Mouse (Mus musculus) MEL (cell line): Measurements from ENCODE around the gene Arcn1. TPM values are rescaled to one million over a fixed set of nuclear protein-coding genes. Genes with fewer than 3 reads are reported as not detected.

Experiments used
- DNase-seq: peaks from one replicate; pipeline ENCODE4 v3.0.0; 2011; ENCODE audit warnings: low read depth, low spot score
- H3K27ac ChIP-seq: 2 replicates; pipeline ENCODE4 v1.5.1; 2012; ENCODE audit warnings: low read depth, mild to moderate bottlenecking, control low read depth, low read length, moderate library complexity; ENCODE audit not compliant: control insufficient read depth
- H3K27me3 ChIP-seq, 2 experiments: fragments of 150-350 bp in 1 of 2; sonication (generic) in 1 of 2; 2 replicates each; pipeline ENCODE4 v1.6.1; 2012; ENCODE audit warnings: low read length in 2 of 2, mild to moderate bottlenecking in 2 of 2, improper control_type of control experiment in 1 of 2, moderate library complexity in 1 of 2; ENCODE audit not compliant: insufficient read depth in 2 of 2, control insufficient read depth in 1 of 2
- H3K36me3 ChIP-seq, 2 experiments: 2 replicates each; pipeline ENCODE4 v1.6.1; 2012 to 2014; ENCODE audit warnings: low read length in 2 of 2, improper control_type of control experiment in 1 of 2, inconsistent platforms in 1 of 2, mild to moderate bottlenecking in 1 of 2; ENCODE audit not compliant: insufficient read depth in 2 of 2, control insufficient read depth in 1 of 2
- H3K4me1 ChIP-seq, 2 experiments: fragments of 150-350 bp in 1 of 2; sonication (generic) in 1 of 2; 2 replicates each; pipeline ENCODE4 v1.6.1; 2012; ENCODE audit warnings: low read length in 2 of 2, improper control_type of control experiment in 1 of 2, mild to moderate bottlenecking in 1 of 2; ENCODE audit not compliant: insufficient read depth in 2 of 2, control insufficient read depth in 1 of 2
- H3K4me3 ChIP-seq, 2 experiments: fragments of 150-350 bp in 1 of 2; sonication (generic) in 1 of 2; 2 replicates each; pipeline ENCODE4 v1.5.1; 2012; ENCODE audit warnings: low read depth in 2 of 2, low read length in 2 of 2, mild to moderate bottlenecking in 2 of 2, moderate library complexity in 2 of 2, control low read depth in 1 of 2, improper control_type of control experiment in 1 of 2; ENCODE audit not compliant: control insufficient read depth in 1 of 2, insufficient read depth in 1 of 2
- H3K79me2 ChIP-seq: 2 replicates; pipeline ENCODE4 v1.6.1; 2012; ENCODE audit warnings: mild to moderate bottlenecking, low read length, moderate library complexity; ENCODE audit not compliant: control insufficient read depth, poor library complexity, insufficient read depth
- H3K9ac ChIP-seq: 2 replicates; pipeline ENCODE4 v1.6.1; 2012; ENCODE audit warnings: low read depth, mild to moderate bottlenecking, control low read depth, low read length, moderate library complexity; ENCODE audit not compliant: control insufficient read depth, poor library complexity, severe bottlenecking
- H3K9me3 ChIP-seq: fragments of 150-350 bp; sonication (generic); replicated peaks from 2 replicates; pipeline ENCODE4 v1.6.1; 2012; ENCODE audit warnings: mild to moderate bottlenecking, low read length, improper control_type of control experiment, moderate library complexity; ENCODE audit not compliant: insufficient read depth
- BHLHE40 ChIP-seq: IDR thresholded peaks from 2 replicates; pipeline ENCODE4 v1.6.1; 2012; ENCODE audit warnings: low read depth, mild to moderate bottlenecking, inconsistent platforms, low read length, improper control_type of control experiment, borderline replicate concordance
- CHD1 ChIP-seq: IDR thresholded peaks from 2 replicates; pipeline ENCODE4 v1.6.1; 2012; ENCODE audit warnings: low read depth, mild to moderate bottlenecking, inconsistent platforms, low read length, improper control_type of control experiment
- CHD2 ChIP-seq: IDR thresholded peaks from 2 replicates; pipeline ENCODE4 v1.6.1; 2011; ENCODE audit warnings: low read length, improper control_type of control experiment
- E2F4 ChIP-seq: IDR thresholded peaks from 2 replicates; pipeline ENCODE4 v1.6.1; 2011; ENCODE audit warnings: low read depth, low read length, improper control_type of control experiment, borderline replicate concordance
- EP300 ChIP-seq, 2 experiments: IDR thresholded peaks; 2 replicates each; pipeline ENCODE4 v1.6.1; 2011; ENCODE audit warnings: improper control_type of control experiment in 2 of 2, low read length in 2 of 2, low read depth in 1 of 2, mild to moderate bottlenecking in 1 of 2
- ETS1 ChIP-seq: IDR thresholded peaks from 2 replicates; pipeline ENCODE4 v1.6.1; 2012; ENCODE audit warnings: low read depth, mild to moderate bottlenecking, inconsistent platforms, low read length, improper control_type of control experiment, moderate library complexity
- GABPA ChIP-seq: IDR thresholded peaks from 2 replicates; pipeline ENCODE4 v1.6.1; 2012; ENCODE audit warnings: low read depth, mild to moderate bottlenecking, inconsistent platforms, low read length, improper control_type of control experiment, moderate library complexity
- GATA1 ChIP-seq: IDR thresholded peaks from 2 replicates; pipeline ENCODE4 v1.6.1; 2011; ENCODE audit warnings: low read depth, low read length, improper control_type of control experiment
- HCFC1 ChIP-seq: IDR thresholded peaks from 2 replicates; pipeline ENCODE4 v1.6.1; 2012; ENCODE audit warnings: low read depth, mild to moderate bottlenecking, inconsistent platforms, low read length, improper control_type of control experiment, moderate library complexity
- MAFK ChIP-seq: IDR thresholded peaks from 2 replicates; pipeline ENCODE4 v1.6.1; 2011; ENCODE audit warnings: low read depth, mild to moderate bottlenecking, low read length, improper control_type of control experiment, borderline replicate concordance
- MAX ChIP-seq: IDR thresholded peaks from 2 replicates; pipeline ENCODE4 v1.6.1; 2011; ENCODE audit warnings: low read length, improper control_type of control experiment
- MEF2A ChIP-seq: IDR thresholded peaks from 2 replicates; pipeline ENCODE4 v1.6.1; 2014; ENCODE audit warnings: low read depth, mild to moderate bottlenecking, inconsistent platforms, low read length, improper control_type of control experiment; ENCODE audit not compliant: poor library complexity, insufficient replicate concordance, severe bottlenecking; ENCODE audit errors: extremely low read depth
- MXI1 ChIP-seq: IDR thresholded peaks from 2 replicates; pipeline ENCODE4 v1.6.1; 2011; ENCODE audit warnings: mild to moderate bottlenecking, low read depth, low read length, improper control_type of control experiment
- MYC ChIP-seq: IDR thresholded peaks from 2 replicates; pipeline ENCODE4 v1.6.1; 2011; ENCODE audit warnings: low read depth, mild to moderate bottlenecking, low read length, improper control_type of control experiment, moderate library complexity
- NELFE ChIP-seq: IDR thresholded peaks from 2 replicates; pipeline ENCODE4 v1.6.1; 2011; ENCODE audit warnings: low read depth, low read length, improper control_type of control experiment
- NRF1 ChIP-seq: IDR thresholded peaks from 2 replicates; pipeline ENCODE4 v1.6.1; 2014; ENCODE audit warnings: low read depth, mild to moderate bottlenecking, inconsistent platforms, low read length, improper control_type of control experiment, moderate library complexity; ENCODE audit not compliant: poor library complexity, insufficient read depth, severe bottlenecking
- POLR2AphosphoS2 ChIP-seq: IDR thresholded peaks from 2 replicates; pipeline ENCODE4 v1.6.1; 2011; ENCODE audit warnings: low read length, improper control_type of control experiment
- RCOR1 ChIP-seq: IDR thresholded peaks from 2 replicates; pipeline ENCODE4 v1.6.1; 2012; ENCODE audit warnings: low read depth, mild to moderate bottlenecking, inconsistent platforms, low read length, improper control_type of control experiment
- SIN3A ChIP-seq: IDR thresholded peaks from 2 replicates; pipeline ENCODE4 v1.6.1; 2012; ENCODE audit warnings: low read length, improper control_type of control experiment, inconsistent platforms
- SMC3 ChIP-seq: IDR thresholded peaks from 2 replicates; pipeline ENCODE4 v1.6.1; 2011; ENCODE audit warnings: low read depth, low read length, improper control_type of control experiment
- TAL1 ChIP-seq: IDR thresholded peaks from 2 replicates; pipeline ENCODE4 v1.6.1; 2012; ENCODE audit warnings: mild to moderate bottlenecking, inconsistent platforms, low read length, moderate library complexity, mixed read lengths
- TCF12 ChIP-seq: IDR thresholded peaks from 2 replicates; pipeline ENCODE4 v1.6.1; 2014; ENCODE audit warnings: low read depth, mild to moderate bottlenecking, inconsistent platforms, low read length, improper control_type of control experiment, moderate library complexity
- UBTF ChIP-seq: IDR thresholded peaks from 2 replicates; pipeline ENCODE4 v1.6.1; 2012; ENCODE audit warnings: low read depth, mild to moderate bottlenecking, inconsistent platforms, low read length, improper control_type of control experiment, moderate library complexity, borderline replicate concordance; ENCODE audit not compliant: insufficient read depth
- ZC3H11A ChIP-seq: IDR thresholded peaks from 2 replicates; pipeline ENCODE4 v1.6.1; 2012; ENCODE audit warnings: low read depth, mild to moderate bottlenecking, inconsistent platforms, low read length, improper control_type of control experiment
- ZKSCAN1 ChIP-seq: IDR thresholded peaks from 2 replicates; pipeline ENCODE4 v1.6.1; 2012; ENCODE audit warnings: low read depth, mild to moderate bottlenecking, inconsistent platforms, low read length, improper control_type of control experiment, moderate library complexity
- ZMIZ1 ChIP-seq: IDR thresholded peaks from 2 replicates; pipeline ENCODE4 v1.6.1; 2012; ENCODE audit warnings: low read depth, mild to moderate bottlenecking, inconsistent platforms, low read length, improper control_type of control experiment, moderate library complexity
- polyA plus RNA-seq, 2 experiments: library from polyadenylated mRNA; stranded (reverse) in 1 of 2; unstranded in 1 of 2; fragments of >175 nt in 1 of 2; fragments of >200 nt in 1 of 2; gene quantifications; 2 replicates each; pipeline versions ENCODE4 v1.2.1 to v1.2.4; 2012; ENCODE audit warnings: low replicate concordance in 2 of 2, low read depth in 1 of 2; ENCODE audit not compliant: insufficient read length in 2 of 2, insufficient read depth in 1 of 2, missing spikeins in 1 of 2
- total RNA-seq: library from RNA; depleted of rRNA; stranded (reverse); fragments of 300-350 nt; gene quantifications from 2 replicates; pipeline ENCODE4 v1.2.3, GENCODE M21; 2012

Arcn1 gene
- total and polyA plus RNA-seq, 3 experiments, result 118 to 273 (median 145) TPM

DNA sequence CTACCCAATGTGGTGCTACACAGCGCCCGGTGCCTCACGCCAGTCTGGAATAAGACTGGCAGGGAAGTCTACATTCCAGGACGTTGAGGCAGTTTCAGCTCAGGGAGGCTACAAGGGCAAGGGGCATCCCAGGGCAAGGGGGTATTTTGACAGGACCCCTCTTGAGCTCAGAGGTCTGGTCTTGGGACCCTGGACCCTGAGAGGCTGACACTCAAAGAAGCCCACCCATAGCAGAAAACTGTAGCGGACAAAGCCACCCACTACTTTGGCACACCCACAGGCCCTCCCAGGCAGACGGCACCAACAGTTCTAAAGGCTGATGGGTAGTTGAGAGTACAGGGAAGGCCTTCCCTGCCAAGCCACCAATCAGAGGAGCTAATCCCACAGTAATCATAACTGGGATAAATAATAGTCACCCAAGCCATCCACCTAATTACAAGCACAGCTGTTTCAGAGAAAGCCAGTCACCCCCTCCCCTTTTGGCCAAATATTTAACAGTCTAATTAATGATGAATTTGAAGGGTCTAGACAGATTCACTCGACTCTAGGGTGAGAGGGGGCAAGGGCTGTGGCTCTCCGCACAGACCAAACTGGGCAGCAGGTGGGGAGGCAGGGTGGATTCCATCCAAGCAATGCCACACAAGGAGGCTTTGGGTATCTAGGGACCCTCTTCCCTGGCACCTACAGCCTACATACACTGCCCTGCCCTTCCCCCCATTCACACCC lies 47.9 kb downstream of the Arcn1 start:
- Histone ChIP-seq H3K36me3 (peaks cover 0 to 31% of the 10 kb centered on the region in 2 experiments; a peak in 2 of 4 replicates), H3K27ac (no peak overlapping the region), H3K4me1 (peaks cover 32 to 50% of the 10 kb centered on the region in 2 experiments), H3K9ac (no peak overlapping the region), H3K79me2 (no peaks in the 10 kb centered on the region; the same call in 1 of the 2 replicates), H3K4me3 (peak overlapping the region in 1 of 2 experiments; percentile 76; a peak in 2 of 4 replicates), H3K9me3 (no peaks in the 10 kb centered on the region), H3K27me3 (no peaks in the 10 kb centered on the region)
- DNase-seq, result no peak
- TF ChIP-seq MAFK (no peak), MAX (no peak), MXI1 (no peak), GATA1 (no peak), GABPA (no peak), TAL1 (no peak), NRF1 (no peak), CHD2 (no peak), UBTF (no peak), RCOR1 (no peak), POLR2AphosphoS2 (no peak), HCFC1 (no peak), MYC (no peak), SMC3 (no peak), ZKSCAN1 (no peak), CHD1 (no peak)

GRCm38 (mm10) chr9:44718937-44719631 lies 48.6 kb downstream of the Arcn1 start:
- 0 out of 2 replicates have a peak overlapping the region, but pooled peaks have one; percentile 26 for H3K27ac ChIP-seq
- peaks cover 32 to 50% of the 10 kb centered on the region in 2 experiments for H3K4me1 ChIP-seq
- H3K27me3 ChIP-seq, result no peaks in the 10 kb centered on the region
- peak; percentile 52 for DNase-seq
- H3K4me3 ChIP-seq, result no peak overlapping the region
- H3K36me3 ChIP-seq, result peaks cover 0 to 31% of the 10 kb centered on the region in 2 experiments; a peak in 2 of 4 replicates
- H3K79me2 ChIP-seq, result no peaks in the 10 kb centered on the region; the same call in 1 of the 2 replicates
- no peaks in the 10 kb centered on the region for H3K9me3 ChIP-seq
- no peak overlapping the region for H3K9ac ChIP-seq
- TF ChIP-seq ZC3H11A (no peak), SIN3A (no peak; the same call in 1 of the 2 replicates), SMC3 (no peak), EP300 (IDR thresholded peaks at IDR 0.05; ENCODE audit: low read depth in 1 of 2, low read length in 2 of 2) (peak; percentile 58 to 63; a peak in 3 of 4 replicates), MYC (no peak), UBTF (no peak), CHD1 (no peak), MAFK (no peak), GABPA (no peak), RCOR1 (peak; percentile 49; the same call in 1 of the 2 replicates), TAL1 (no peak), BHLHE40 (peak; percentile 68; the same call in 1 of the 2 replicates), NELFE (no peak), MAX (no peak), ETS1 (peak; percentile 68), TCF12 (peak; percentile 74), ZMIZ1 (no peak), GATA1 (peak; percentile 67), E2F4 (no peak), HCFC1 (0 out of 2 replicates have a peak, but pooled peaks have one; percentile 13), POLR2AphosphoS2 (no peak), MEF2A (no peak)
